Mouse (Mus musculus): ENCODE results near the gene Gm21903. TPM values are rescaled to one million over a fixed set of nuclear protein-coding genes. Genes with fewer than 3 reads are reported as not detected.
"Not testable (repeated sequence)": the region's sequence is repeated elsewhere in the genome, so short reads cannot be mapped to it uniquely, and the experiment has no call there.

Gm21903 gene
- polyA plus RNA-seq (2011; ENCODE audit: insufficient read depth, insufficient read length, low replicate concordance, missing spikeins) = not detected in 2 replicates

DNA sequence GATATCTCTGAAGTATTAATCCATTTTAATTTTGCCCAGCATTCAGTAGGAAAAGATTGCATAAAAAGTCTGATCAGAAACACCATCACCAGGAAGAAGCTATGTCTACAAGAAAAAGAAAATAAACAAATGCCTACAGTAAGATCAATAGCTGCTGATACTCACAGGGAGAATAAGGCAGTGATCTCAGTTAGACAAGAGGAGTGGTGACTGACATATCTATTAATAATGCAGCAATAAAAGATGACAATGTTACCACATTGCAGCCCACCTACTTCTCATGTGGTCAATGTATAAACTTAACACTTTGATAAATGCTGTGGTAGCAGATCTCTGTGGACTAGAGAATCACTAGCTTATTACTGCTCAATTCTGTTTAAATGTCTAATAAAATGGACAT is at the start of gene Gm21903:
TSS of gene Gm21903 (minus strand) at position 101 of the 400 bp plus-strand sequence.
- H3K4me3 ChIP-seq (replicated peaks; ENCODE audit: control insufficient read depth, low read depth, low read length) = no peak within 1 kb of the TSS
- TF ChIP-seq POLR2A (IDR thresholded peaks at IDR 0.05; ENCODE audit: borderline replicate concordance, control insufficient read depth, low read depth, low read length) = no peak
- TF ChIP-seq CTCF (IDR thresholded peaks at IDR 0.05; ENCODE audit: control insufficient read depth, insufficient read depth, low read length) = no peak
- H3K4me1 ChIP-seq (ENCODE audit: control insufficient read depth, insufficient read depth, low read length) = no peaks in the 10 kb centered on the region
- H3K27ac ChIP-seq (ENCODE audit: control insufficient read depth, insufficient read depth, low read depth, low read length, poor library complexity) = no peak within 1 kb of the TSS

- TF ChIP-seq CTCF (IDR thresholded peaks at IDR 0.05; ENCODE audit: control insufficient read depth, insufficient read depth, low read length) (no peak), POLR2A (IDR thresholded peaks at IDR 0.05; ENCODE audit: borderline replicate concordance, control insufficient read depth, low read depth, low read length) (no peak)
- 35% methylated on average over 1 of the region's 1 CpGs for WGBS
Measured at GRCm38 (mm10) chr17:39076937-39077336, 33.8 kb upstream of the Gm21903 start, which contains the start of gene Esp23. Gene Esp23, minus strand, starts transcription at chr17:39077037.

DNA sequence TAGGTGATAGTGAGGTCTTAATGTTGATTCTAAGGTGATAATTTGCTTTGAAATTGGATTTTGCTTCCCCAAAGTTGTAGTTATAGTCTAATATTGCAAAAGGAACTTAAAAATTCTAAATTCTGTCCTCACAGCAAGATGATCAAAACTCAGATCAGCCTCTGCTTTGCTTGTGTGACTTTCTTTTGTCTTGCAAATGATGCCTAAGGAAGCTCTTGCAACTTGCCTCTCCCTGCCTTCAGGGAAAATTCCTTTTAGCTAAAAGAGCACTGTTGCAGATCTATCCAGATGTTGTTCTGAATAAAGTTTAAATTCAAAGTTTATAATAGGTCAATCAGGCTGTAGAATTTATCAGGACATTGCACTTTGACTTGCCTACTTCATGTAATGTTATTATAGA is 20.5 kb upstream of the Gm21903 start:
- H3K4me1 ChIP-seq (ENCODE audit: control insufficient read depth, insufficient read depth, low read length) = no peaks in the 10 kb centered on the region
- no peak overlapping the region for H3K4me3 ChIP-seq (replicated peaks; ENCODE audit: control insufficient read depth, low read depth, low read length)
- no peak overlapping the region for H3K27ac ChIP-seq (ENCODE audit: control insufficient read depth, insufficient read depth, low read depth, low read length, poor library complexity)
- TF ChIP-seq POLR2A (IDR thresholded peaks at IDR 0.05; ENCODE audit: borderline replicate concordance, control insufficient read depth, low read depth, low read length) (no peak), CTCF (IDR thresholded peaks at IDR 0.05; ENCODE audit: control insufficient read depth, insufficient read depth, low read length) (no peak)

More at GRCm38 (mm10) chr17:39076937-39077336, 33.8 kb upstream of the Gm21903 start, which contains the start of gene Esp23:
- Histone ChIP-seq H3K4me1 (ENCODE audit: control insufficient read depth, insufficient read depth, low read length) (no peaks in the 10 kb centered on the region), H3K4me3 (replicated peaks; ENCODE audit: control insufficient read depth, low read depth, low read length) (no peak within 1 kb of the TSS), H3K27ac (ENCODE audit: control insufficient read depth, insufficient read depth, low read depth, low read length, poor library complexity) (no peak within 1 kb of the TSS)

DNA sequence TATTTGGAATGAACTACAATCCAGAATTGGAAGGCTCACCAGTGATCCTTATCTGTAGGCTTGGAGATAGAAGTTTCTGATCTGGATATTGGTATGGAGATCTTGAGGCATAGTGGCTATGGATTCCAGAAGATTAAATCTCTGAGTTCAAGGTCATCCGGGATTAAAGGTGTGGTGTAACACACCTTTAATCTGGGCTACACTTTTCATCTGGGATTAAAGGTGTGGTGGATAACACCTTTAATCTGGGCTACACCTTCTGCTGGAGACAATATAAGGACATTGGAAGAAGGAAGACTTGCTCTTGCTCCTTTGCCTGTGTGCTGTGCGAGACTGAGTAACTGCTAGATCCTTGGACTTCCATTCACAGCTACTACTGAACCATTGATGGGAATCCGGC is 6.7 kb downstream of the Gm21903 start, which contains the start of gene Esp24:
TSS of gene Esp24 (plus strand) at position 301 of the 400 bp plus-strand sequence.
- not testable (repeated sequence) for H3K27ac ChIP-seq (ENCODE audit: control insufficient read depth, insufficient read depth, low read depth, low read length, poor library complexity); H3K4me3 ChIP-seq (replicated peaks; ENCODE audit: control insufficient read depth, low read depth, low read length); H3K4me1 ChIP-seq (ENCODE audit: control insufficient read depth, insufficient read depth, low read length)
- WGBS = 82% methylated on average over 3 of the region's 3 CpGs

GRCm38 (mm10) chr17:39017184-39017583 is 26.0 kb downstream of the Gm21903 start:
- no peak overlapping the region for H3K4me3 ChIP-seq (replicated peaks; ENCODE audit: control insufficient read depth, low read depth, low read length)
- no peak for TF ChIP-seq CTCF (IDR thresholded peaks at IDR 0.05; ENCODE audit: control insufficient read depth, insufficient read depth, low read length)
- no peak for TF ChIP-seq POLR2A (IDR thresholded peaks at IDR 0.05; ENCODE audit: borderline replicate concordance, control insufficient read depth, low read depth, low read length)
- WGBS = 68% methylated on average over 14 of the region's 14 CpGs
- no peaks in the 10 kb centered on the region for H3K4me1 ChIP-seq (ENCODE audit: control insufficient read depth, insufficient read depth, low read length)
- no peak overlapping the region for H3K27ac ChIP-seq (ENCODE audit: control insufficient read depth, insufficient read depth, low read depth, low read length, poor library complexity)

DNA sequence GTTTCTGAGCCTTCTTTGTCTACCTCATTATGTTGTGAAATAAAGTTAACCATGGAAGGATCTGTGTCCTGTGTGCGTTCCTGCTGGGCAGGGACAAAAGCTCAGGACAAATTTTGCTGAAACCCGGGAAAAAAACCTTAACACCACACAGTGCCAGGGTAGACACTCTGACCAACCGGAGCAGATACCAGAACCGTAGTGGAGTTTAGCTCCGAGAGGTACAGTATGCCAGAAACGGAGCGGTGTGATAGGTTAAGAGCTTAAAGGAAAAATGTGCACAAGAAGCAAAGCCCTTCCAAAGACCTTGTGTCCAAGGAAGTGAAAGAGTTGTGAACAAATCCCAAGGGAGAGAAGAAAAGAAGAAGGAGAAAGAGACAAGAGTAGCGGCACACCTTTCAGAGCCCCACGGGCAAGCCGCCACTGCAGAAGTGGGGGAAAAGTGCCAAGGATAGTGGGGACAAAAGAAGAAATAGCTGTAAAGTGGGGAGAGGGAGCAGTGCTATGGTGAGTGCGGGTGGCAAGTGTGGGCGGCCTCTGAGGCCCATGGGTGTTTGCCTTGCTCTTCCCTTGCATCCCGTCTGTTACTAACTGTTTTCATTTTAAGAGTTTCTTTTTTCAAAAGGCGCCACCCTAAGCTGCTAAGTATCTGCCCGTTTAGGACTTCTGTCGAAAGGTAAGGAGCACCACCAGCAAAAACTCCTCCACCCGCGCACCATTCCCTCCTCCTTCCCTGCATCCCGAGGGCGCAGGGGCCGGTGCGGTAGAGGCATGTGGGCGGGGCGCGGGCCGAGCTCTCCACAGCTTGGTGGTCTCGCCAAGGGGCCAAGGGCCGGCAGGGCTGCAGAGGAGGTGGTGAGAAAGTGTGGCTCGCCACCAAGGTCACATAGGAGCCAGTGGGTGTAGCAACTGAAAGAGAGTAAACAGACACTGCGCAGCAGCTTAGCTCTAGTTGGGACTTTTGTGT is 32.2 kb downstream of the Gm21903 start:
- TF ChIP-seq POLR2A (IDR thresholded peaks at IDR 0.05; ENCODE audit: borderline replicate concordance, control insufficient read depth, low read depth, low read length) (no peak), CTCF (IDR thresholded peaks at IDR 0.05; ENCODE audit: control insufficient read depth, insufficient read depth, low read length) (no peak)
- no peak overlapping the region for H3K4me3 ChIP-seq (replicated peaks; ENCODE audit: control insufficient read depth, low read depth, low read length)
- 38% methylated on average over 30 of the region's 30 CpGs for WGBS
- H3K4me1 ChIP-seq (ENCODE audit: control insufficient read depth, insufficient read depth, low read length) = no peaks in the 10 kb centered on the region
- no peak overlapping the region for H3K27ac ChIP-seq (ENCODE audit: control insufficient read depth, insufficient read depth, low read depth, low read length, poor library complexity)

GRCm38 (mm10) chr17:39009846-39010245 is 33.3 kb downstream of the Gm21903 start:
- Histone ChIP-seq H3K4me1 (ENCODE audit: control insufficient read depth, insufficient read depth, low read length) (no peaks in the 10 kb centered on the region), H3K27ac (ENCODE audit: control insufficient read depth, insufficient read depth, low read depth, low read length, poor library complexity) (no peak overlapping the region), H3K4me3 (replicated peaks; ENCODE audit: control insufficient read depth, low read depth, low read length) (no peak overlapping the region)
- TF ChIP-seq POLR2A (IDR thresholded peaks at IDR 0.05; ENCODE audit: borderline replicate concordance, control insufficient read depth, low read depth, low read length) (no peak), CTCF (IDR thresholded peaks at IDR 0.05; ENCODE audit: control insufficient read depth, insufficient read depth, low read length) (no peak)
- 67% methylated on average over 1 of the region's 1 CpGs for WGBS

Other genes starting within 250 kb of the Gm21903 start
- not detected in 2 replicates for gene Esp24, start 6.6 kb downstream of the Gm21903 start, polyA plus RNA-seq (2011; ENCODE audit: insufficient read depth, insufficient read length, low replicate concordance, missing spikeins)
- gene Esp23, start 33.7 kb upstream of the Gm21903 start, polyA plus RNA-seq (2011; ENCODE audit: insufficient read depth, insufficient read length, low replicate concordance, missing spikeins) = not detected in 2 replicates
- gene Esp22, start 52.0 kb upstream of the Gm21903 start, polyA plus RNA-seq (2011; ENCODE audit: insufficient read depth, insufficient read length, low replicate concordance, missing spikeins) = not detected in 2 replicates